Mouse (Mus musculus): ENCODE results near the gene Mtss1l. TPM values are rescaled to one million over a fixed set of nuclear protein-coding genes. Genes with fewer than 3 reads are reported as not detected.
"Not testable (repeated sequence)": the region's sequence is repeated elsewhere in the genome, so short reads cannot be mapped to it uniquely, and the experiment has no call there.

Gene Mtss1l
- total RNA-seq, 2 experiments from 2014 or later = 58.6 to 71.8 TPM

DNA sequence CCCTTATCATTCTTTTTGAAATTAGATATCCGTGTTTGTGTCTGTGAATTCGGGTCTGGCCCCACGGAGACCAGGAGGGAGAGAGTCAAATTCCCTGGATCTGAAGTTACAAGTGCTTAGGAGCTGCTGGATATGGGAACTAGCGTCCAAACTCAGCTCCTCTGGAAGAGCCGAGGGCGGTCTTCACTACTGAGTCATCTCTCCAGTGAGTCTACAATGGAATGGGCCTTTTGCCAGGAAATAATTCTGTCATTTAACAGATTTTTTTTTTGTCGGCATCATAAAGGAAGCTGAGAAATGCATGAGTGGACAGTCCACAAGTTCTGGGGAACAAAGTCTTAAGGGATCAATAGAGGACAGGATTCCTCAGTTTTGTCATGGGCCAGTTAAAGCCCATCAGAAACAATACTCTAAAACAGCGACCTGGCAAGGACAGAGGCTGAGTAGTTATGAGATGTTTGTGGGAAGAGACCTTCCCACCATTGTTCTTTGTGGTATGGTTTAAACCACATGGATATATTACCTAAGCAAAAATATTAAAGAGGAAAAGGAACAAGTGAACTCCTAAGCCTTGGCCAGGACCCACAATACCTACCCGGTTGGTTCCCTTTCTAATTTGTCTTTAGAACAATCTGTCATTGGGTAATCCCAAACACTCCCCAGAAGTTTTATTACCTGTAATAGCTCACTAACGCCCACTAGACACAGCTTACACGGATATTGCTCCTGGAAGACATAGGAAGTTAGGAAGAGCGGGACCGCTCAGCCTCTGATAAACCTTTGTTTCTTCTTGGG lies 58.8 kb downstream of the Mtss1l start:
- DNase-seq = no peak

- DNase-seq = no peak
Measured at GRCm38 (mm10) chr8:110785366-110785765, 64.1 kb downstream of the Mtss1l start.

GRCm38 (mm10) chr8:110786501-110786900 lies 65.2 kb downstream of the Mtss1l start:
- not testable (repeated sequence) for DNase-seq

GRCm38 (mm10) chr8:110786934-110787333 lies 65.7 kb downstream of the Mtss1l start:
- no peak for DNase-seq

- DNase-seq = no peak
Measured at GRCm38 (mm10) chr8:110787411-110787954, 66.2 kb downstream of the Mtss1l start.

DNA sequence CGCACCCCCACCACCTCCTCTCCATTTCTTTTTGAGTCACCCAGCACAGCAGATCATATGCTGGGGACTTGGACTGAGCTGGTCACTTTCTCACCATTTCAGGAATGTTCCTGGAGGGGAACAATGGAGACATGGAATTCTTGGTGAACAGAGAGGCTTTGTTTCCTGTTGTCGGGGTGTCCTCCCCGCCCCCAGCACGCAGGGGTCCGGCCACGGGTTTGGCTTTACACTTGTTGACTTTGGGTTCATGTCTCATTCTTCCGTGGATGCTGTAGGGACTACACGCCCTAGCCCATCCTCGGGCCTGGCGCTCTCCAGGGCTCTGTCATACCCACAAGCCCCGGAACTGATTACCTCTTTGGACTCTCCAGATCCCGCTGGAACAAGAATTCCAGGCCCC lies 67.7 kb downstream of the Mtss1l start:
- DNase-seq = no peak

- peak; percentile 50 for DNase-seq
Measured at GRCm38 (mm10) chr8:110789571-110789970, 68.3 kb downstream of the Mtss1l start.

DNA sequence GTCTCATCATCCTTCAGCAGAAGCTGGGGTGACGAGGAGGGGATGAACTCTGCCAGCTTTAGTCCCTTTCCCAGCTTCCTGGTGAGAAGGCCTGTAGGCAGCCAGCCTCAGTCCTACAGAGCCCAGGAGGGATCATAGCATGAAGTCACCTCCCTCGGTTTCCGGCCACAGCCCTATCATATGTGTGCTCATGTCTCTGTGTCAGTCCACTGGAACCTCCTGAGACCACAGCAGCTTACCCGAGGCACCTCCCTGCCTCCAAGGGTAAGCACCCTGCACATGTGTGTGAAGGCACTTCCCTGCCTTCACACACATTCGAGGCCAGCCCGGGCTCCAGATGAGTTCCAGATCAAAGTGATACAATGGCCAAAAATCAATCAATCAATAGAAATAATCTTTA lies 69.0 kb downstream of the Mtss1l start:
- no peak for DNase-seq

Other genes with a start within 250 kb of the Mtss1l start
- 10 to 100 TPM; 16.1 to 18.7 TPM for gene Vac14, start 102.9 kb upstream of the Mtss1l start, total RNA-seq (2021)
- gene Il34, start 84.4 kb downstream of the Mtss1l start, total RNA-seq (2021) = 10 to 100 TPM; 12.3 to 14.4 TPM
- 10 to 100 TPM; 40.3 to 41.1 TPM for gene Cog4, start 125.1 kb downstream of the Mtss1l start, total RNA-seq (2021)
- 10 to 100 TPM; 35.7 to 44.8 TPM for gene Sf3b3, start 125.3 kb downstream of the Mtss1l start, total RNA-seq (2021)
- 1 to 10 TPM; 4.1 to 5.0 TPM for gene Fuk, start 181.0 kb downstream of the Mtss1l start, total RNA-seq (2021)
- gene St3gal2, start 198.4 kb downstream of the Mtss1l start, total RNA-seq (2021) = 10 to 100 TPM; 36.1 to 43.2 TPM

Measured in gastrocnemius, postnatal 10 days (tissue).